Mouse (Mus musculus) 3T3-L1 (cell line): ENCODE measurements around the gene Zc3hav1l.
A peak's percentile ranks its signal among the peaks of the same experiment; 100 is the strongest.

Experiments
- DNase-seq: peaks from one replicate; pipeline ENCODE4 v3.0.0-alpha.2; 2015; ENCODE audit warnings: low read depth, low spot score

The Zc3hav1l gene

GRCm38 (mm10) chr6:38264466-38264865, 34.6 kb downstream of the Zc3hav1l start:
- peak; percentile 54 for DNase-seq

DNA sequence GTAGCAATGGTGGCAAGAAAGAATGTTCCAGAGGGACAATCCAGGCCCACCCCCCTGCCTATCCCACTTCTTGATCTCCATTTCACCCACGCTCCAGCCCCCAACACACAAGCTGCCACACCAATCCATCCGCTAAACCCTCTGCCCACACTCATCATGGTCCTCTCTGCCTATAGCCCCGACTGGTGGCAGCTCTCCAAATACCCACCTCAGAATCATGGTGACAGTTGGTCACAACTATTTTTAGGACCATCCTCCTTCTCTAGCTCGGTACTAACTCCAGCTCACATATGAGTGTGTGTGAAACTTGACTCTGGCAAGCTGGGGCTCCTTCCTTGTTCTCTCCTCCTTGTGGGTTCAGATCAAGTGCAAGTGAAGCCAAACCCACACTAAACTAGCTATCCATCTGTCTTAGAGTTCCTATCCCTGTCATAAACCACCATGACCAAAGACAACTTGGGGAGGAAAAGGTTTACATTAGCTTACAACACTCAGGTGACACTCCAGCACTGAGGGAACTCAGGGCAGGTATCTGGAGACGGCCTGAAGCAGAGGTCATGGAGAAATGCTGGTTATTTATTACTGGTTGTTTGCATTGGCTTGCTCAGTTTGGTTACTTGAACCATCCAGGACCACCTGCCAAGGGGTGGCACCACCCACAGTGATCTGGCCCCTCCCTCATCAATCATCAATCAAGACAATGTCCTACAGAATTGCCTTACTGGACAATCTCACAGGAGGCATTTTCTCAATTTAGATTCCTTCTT, 35.5 kb downstream of the Zc3hav1l start:
- no peak for DNase-seq

- DNase-seq = no peak
Observed at GRCm38 (mm10) chr6:38261877-38262276, 37.2 kb downstream of the Zc3hav1l start.

- no peak for DNase-seq
Observed at GRCm38 (mm10) chr6:38257506-38257905, 41.6 kb downstream of the Zc3hav1l start.

- DNase-seq = no peak
Observed at GRCm38 (mm10) chr6:38256793-38257192, 42.3 kb downstream of the Zc3hav1l start.

DNA sequence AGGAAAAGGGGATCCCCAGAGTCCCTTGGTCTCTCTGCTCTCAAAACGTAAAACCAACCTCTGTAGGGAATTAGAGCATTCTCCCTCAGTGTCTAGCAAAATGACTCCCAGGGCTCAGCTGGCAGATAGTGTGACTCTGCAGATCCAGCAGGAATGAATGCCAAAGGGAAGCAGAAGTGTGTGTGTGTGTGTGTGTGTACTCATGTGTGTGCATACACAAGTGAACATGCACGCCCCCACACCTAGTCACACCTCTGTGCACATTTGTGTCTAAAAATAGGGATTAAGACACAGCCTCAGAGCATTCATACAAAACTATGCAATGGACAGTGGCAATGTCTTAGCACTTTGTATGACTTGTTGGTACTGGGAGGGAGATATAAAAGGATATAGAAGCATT, 43.3 kb downstream of the Zc3hav1l start:
- no peak for DNase-seq

GRCm38 (mm10) chr6:38253736-38254641, 45.1 kb downstream of the Zc3hav1l start, which contains the start of gene D630045J12Rik:
D630045J12Rik (minus strand) TSS chr6:38254009.
- DNase-seq = peak; percentile 66

DNA sequence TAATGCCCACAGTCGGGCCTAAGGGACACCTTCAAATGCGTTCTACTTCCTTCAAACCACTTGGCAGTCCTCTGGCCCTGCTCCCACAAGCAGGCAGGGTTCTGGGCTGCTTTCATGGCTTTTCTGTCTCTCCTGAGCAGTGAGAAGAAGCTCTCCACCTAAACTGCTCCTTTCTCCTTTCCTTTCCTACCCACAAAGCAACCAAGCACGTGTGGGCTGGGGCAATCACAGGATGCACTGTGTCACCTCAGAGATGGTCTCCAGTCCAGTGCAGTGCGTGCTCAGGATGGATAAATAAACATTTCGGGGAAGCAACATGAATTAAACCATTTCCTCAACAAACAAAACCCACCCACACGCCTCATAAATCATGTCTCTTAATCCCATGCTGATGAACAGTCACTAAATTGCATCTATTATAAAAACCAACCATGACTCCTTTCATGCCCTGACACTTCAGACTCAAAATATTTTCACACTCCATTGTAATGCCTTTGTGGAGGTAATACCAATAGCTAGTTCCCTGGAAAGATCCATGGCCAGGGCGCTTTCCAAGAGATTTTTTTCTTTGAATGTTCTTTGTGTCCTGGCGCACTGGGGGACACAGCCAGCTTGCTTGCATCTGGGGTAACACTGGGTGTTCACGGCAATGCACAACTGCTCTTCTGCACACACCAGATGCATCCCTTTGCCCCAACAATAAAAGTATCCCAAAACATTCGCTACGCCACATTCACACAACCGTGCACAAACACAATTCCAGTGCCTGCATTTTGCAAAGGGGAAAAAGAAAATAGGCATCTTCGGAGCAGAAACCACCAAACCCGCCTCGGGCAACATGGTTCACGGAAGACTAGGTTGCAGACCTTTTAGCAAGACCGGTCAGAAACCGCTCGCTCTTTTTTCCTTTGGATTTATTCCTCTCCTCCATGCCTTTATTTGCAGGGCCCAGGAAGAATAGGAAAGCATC, 46.0 kb downstream of the Zc3hav1l start:
- DNase-seq = peak; percentile 58

DNA sequence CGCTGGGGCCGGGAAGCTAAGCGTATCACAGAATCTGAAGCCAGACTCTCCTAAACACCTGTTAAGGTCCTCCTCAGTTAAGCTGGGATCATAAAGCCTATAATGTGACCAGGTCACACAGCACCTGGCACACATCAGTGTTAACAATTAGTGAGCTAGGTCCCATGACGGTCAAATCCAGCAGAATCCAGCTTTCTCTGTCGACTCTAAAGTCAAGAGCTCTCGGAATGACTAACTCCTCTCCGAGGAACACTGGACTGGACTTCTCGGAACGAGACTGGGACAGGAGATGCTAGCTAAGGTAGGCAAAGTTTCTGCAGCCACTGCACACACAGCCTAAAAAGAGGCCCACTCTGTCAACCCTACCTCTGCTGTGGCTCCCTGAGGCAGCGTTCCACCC, 46.9 kb downstream of the Zc3hav1l start:
- DNase-seq = no peak

GRCm38 (mm10) chr6:38251464-38251863, 47.6 kb downstream of the Zc3hav1l start:
- no peak for DNase-seq

DNA sequence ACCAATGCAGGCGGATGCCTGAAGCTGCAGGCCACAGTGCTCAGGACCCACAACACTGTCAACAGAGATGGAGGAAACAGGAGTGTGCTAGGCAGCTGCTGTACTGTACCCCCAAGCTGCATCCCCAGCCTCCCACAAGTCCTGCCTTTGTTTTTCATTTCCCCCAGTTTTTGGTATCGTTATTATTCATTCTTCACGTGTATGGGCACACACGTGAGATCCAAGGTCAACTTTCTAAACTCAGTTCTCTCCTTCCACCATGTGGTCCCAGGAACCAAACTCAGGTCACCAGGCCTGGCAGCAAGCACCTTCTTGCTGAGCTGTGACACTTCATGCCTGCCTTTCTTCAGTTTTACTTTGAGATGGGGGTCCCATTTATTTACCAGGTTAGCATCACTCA, 51.7 kb downstream of the Zc3hav1l start:
- no peak for DNase-seq

GRCm38 (mm10) chr6:38244806-38245205, 54.3 kb downstream of the Zc3hav1l start:
- DNase-seq = no peak

- no peak for DNase-seq
Observed at GRCm38 (mm10) chr6:38244167-38244566, 54.9 kb downstream of the Zc3hav1l start.

DNA sequence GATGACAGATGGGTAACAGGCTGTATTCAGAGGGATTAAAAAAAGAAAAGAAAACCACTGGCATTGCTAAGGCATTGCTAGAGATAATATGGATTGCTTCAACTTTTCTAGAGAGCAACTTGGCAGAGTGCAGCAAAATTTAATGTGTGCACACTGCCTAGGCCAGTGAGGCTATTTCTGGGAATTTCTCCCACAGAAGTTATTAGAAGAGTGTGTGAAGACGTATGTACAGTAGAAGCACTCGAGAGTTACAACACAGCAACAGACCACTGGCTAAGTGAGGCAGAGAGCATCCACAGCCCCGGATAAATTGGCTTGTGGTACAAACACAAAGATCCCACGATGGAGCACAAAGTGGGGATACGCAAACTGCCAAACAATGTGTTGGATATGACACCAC, 56.2 kb downstream of the Zc3hav1l start:
- DNase-seq = no peak

- no peak for DNase-seq
Observed at GRCm38 (mm10) chr6:38242295-38242830, 56.7 kb downstream of the Zc3hav1l start.

GRCm38 (mm10) chr6:38241508-38241907, 57.6 kb downstream of the Zc3hav1l start:
- no peak for DNase-seq

DNA sequence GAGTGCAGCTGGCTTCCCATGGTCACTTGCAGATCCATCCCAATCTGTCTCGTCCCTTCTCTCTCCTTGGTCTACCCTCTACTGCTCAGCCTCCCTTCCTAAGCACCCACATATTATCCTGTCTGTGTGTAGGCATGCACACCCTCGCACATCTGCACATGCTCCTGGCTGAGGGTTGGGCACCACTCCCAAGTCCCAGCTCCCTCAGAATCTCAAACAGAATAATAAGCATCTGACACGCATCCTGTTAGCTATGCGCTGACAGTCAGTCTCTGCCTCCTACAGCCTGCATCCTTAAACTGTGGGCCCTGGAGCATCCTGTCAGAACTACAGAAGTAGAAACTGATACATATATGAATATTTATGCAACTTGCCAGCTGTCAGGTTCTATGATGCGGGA, 58.4 kb downstream of the Zc3hav1l start:
- DNase-seq = no peak

GRCm38 (mm10) chr6:38238382-38238781, 60.7 kb downstream of the Zc3hav1l start:
- DNase-seq = no peak
